Mouse (Mus musculus): ENCODE results near the gene Rasl10b. TPM values are rescaled to one million over a fixed set of nuclear protein-coding genes. Genes with fewer than 3 reads are reported as not detected.

Gene Rasl10b
- polyA plus RNA-seq, 1 experiment from 2014 or later, result 4.6 TPM

DNA sequence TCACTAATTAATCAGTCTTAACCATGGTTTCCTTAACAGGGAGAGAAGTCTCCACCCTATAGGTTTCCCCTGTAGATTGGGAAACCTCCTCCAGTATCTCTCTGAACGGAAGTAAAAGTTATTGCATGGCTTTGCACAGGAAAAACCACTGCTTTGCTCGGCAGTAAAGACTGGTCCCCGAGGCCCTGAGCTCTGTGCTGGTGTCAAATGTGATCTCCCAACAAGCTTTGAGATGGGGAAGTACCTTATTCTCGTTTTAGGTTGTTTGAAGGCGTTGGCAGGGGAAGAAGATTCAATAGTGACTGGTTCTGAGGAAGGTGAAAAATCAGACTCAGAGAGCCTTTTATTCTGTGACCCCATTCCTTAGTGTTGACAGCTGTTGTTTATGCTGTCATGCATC, 10.2 kb upstream of the Rasl10b start:
- H3K36me3 ChIP-seq (ENCODE audit: control insufficient read depth, insufficient read depth, low read length), result peaks cover 12% of the 10 kb centered on the region
- DNase-seq (ENCODE audit: low spot score, missing footprints), result no peak
- ATAC-seq (ENCODE audit: low FRiP score), result no peak
- H3K9ac ChIP-seq (ENCODE audit: low read length), result no peak overlapping the region
- no peak overlapping the region for H3K27ac ChIP-seq (ENCODE audit: low read depth, low read length)
- no peaks in the 10 kb centered on the region for H3K27me3 ChIP-seq (ENCODE audit: control insufficient read depth, insufficient read depth, low read length)
- WGBS, result 85% methylated on average over 5 of the region's 5 CpGs
- H3K4me1 ChIP-seq (ENCODE audit: control insufficient read depth, insufficient read depth, low read length), result peaks cover 11% of the 10 kb centered on the region
- no peak overlapping the region for H3K4me2 ChIP-seq
- no peaks in the 10 kb centered on the region for H3K9me3 ChIP-seq (ENCODE audit: control insufficient read depth, low read length)
- H3K4me3 ChIP-seq (ENCODE audit: low read depth, low read length), result no peak overlapping the region

- no peaks in the 10 kb centered on the region for H3K9me3 ChIP-seq (ENCODE audit: control insufficient read depth, low read length)
- peaks cover 4% of the 10 kb centered on the region; the same call in 1 of the 2 replicates for H3K36me3 ChIP-seq (ENCODE audit: control insufficient read depth, insufficient read depth, low read length)
- no peak overlapping the region for H3K4me2 ChIP-seq
- no peak overlapping the region for H3K27ac ChIP-seq (ENCODE audit: low read depth, low read length)
- DNase-seq (ENCODE audit: low spot score, missing footprints) (no peak), ATAC-seq (ENCODE audit: low FRiP score) (no peak)
- WGBS, result 81% methylated on average over 7 of the region's 7 CpGs
- H3K9ac ChIP-seq (ENCODE audit: low read length), result no peak overlapping the region
- no peak overlapping the region for H3K4me3 ChIP-seq (ENCODE audit: low read depth, low read length)
- H3K4me1 ChIP-seq (ENCODE audit: control insufficient read depth, insufficient read depth, low read length), result no peaks in the 10 kb centered on the region
- H3K27me3 ChIP-seq (ENCODE audit: control insufficient read depth, insufficient read depth, low read length), result no peaks in the 10 kb centered on the region
Measured at GRCm38 (mm10) chr11:83403787-83404186, 5.2 kb upstream of the Rasl10b start.

GRCm38 (mm10) chr11:83406391-83406790, 2.5 kb upstream of the Rasl10b start:
- peaks cover 9% of the 10 kb centered on the region for H3K4me1 ChIP-seq (ENCODE audit: control insufficient read depth, insufficient read depth, low read length)
- no peak overlapping the region for H3K4me3 ChIP-seq (ENCODE audit: low read depth, low read length)
- WGBS, result 66% methylated on average over 3 of the region's 3 CpGs
- no peak overlapping the region for H3K9ac ChIP-seq (ENCODE audit: low read length)
- DNase-seq (ENCODE audit: low spot score, missing footprints) (no peak), ATAC-seq (ENCODE audit: low FRiP score) (no peak)
- H3K27me3 ChIP-seq (ENCODE audit: control insufficient read depth, insufficient read depth, low read length), result no peaks in the 10 kb centered on the region
- no peak overlapping the region for H3K4me2 ChIP-seq
- H3K36me3 ChIP-seq (ENCODE audit: control insufficient read depth, insufficient read depth, low read length), result no peaks in the 10 kb centered on the region
- no peak overlapping the region for H3K27ac ChIP-seq (ENCODE audit: low read depth, low read length)
- H3K9me3 ChIP-seq (ENCODE audit: control insufficient read depth, low read length), result no peaks in the 10 kb centered on the region

DNA sequence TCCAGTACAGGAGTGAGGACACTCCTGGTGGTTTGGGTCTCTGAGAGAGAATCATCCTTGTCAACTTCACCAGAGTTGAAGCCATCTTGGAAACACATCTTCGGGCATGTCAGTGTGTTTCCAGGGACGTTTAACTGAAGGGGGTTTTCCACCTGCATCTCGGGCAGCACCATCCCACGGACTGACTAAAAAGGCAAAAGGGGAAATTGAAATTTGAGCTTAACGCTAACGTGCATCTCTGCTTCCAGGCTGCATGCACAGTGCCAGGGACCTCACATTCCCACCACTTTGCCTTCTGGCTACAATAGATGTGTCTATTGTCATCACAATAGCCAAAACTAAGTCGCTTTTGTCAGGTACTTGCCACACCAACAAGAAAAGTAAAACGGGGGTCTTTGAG, 695 bp upstream of the Rasl10b start:
- 53% methylated on average over 8 of the region's 8 CpGs for WGBS
- no peak overlapping the region for H3K4me2 ChIP-seq
- H3K4me1 ChIP-seq (ENCODE audit: control insufficient read depth, insufficient read depth, low read length), result peaks cover 9% of the 10 kb centered on the region
- no peak overlapping the region for H3K4me3 ChIP-seq (ENCODE audit: low read depth, low read length)
- no peak overlapping the region for H3K9ac ChIP-seq (ENCODE audit: low read length)
- no peaks in the 10 kb centered on the region for H3K9me3 ChIP-seq (ENCODE audit: control insufficient read depth, low read length)
- no peak for ATAC-seq (ENCODE audit: low FRiP score)
- no peaks in the 10 kb centered on the region for H3K27me3 ChIP-seq (ENCODE audit: control insufficient read depth, insufficient read depth, low read length)
- no peak overlapping the region for H3K27ac ChIP-seq (ENCODE audit: low read depth, low read length)
- DNase-seq (ENCODE audit: low spot score, missing footprints), result no peak
- H3K36me3 ChIP-seq (ENCODE audit: control insufficient read depth, insufficient read depth, low read length), result no peaks in the 10 kb centered on the region

DNA sequence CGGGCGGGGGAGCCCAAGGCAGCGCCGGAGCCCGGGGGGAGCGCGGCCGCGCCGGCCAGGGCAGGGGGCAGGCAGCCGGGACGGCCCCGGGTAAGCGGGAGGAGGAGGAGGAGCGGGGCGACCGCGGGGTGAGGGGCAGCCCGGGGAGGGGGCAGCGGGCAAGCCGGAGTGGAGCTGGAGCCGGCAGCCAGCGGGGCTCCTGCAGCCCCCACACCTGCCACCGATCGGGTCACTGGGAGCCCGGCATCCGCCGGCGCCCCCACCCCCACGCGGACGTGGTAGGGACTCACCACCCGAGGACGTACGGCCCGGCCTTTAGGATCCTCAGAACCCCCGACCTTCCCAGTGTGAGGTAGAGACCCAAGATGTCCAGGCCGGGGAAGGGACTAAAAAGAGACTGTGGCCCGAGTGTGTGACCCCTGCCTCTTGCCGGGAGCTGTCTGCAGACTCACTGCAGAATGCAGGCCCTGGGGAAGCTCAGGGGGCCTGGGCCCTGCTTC, 905 bp downstream of the Rasl10b start:
- ATAC-seq (ENCODE audit: low FRiP score) (peak; percentile 70), DNase-seq (ENCODE audit: low spot score, missing footprints) (peak; percentile 93)
- WGBS, result under 1% methylated on average over 30 of the region's 40 CpGs
- peaks cover 9% of the 10 kb centered on the region for H3K4me1 ChIP-seq (ENCODE audit: control insufficient read depth, insufficient read depth, low read length)
- peak overlapping the region; percentile 87 for H3K4me3 ChIP-seq (ENCODE audit: low read depth, low read length)
- no peaks in the 10 kb centered on the region for H3K9me3 ChIP-seq (ENCODE audit: control insufficient read depth, low read length)
- peak overlapping the region; percentile 65 for H3K4me2 ChIP-seq
- no peaks in the 10 kb centered on the region for H3K36me3 ChIP-seq (ENCODE audit: control insufficient read depth, insufficient read depth, low read length)
- peak overlapping the region; percentile 84 for H3K9ac ChIP-seq (ENCODE audit: low read length)
- no peak overlapping the region for H3K27ac ChIP-seq (ENCODE audit: low read depth, low read length)
- no peaks in the 10 kb centered on the region for H3K27me3 ChIP-seq (ENCODE audit: control insufficient read depth, insufficient read depth, low read length)

GRCm38 (mm10) chr11:83410510-83410909, 1.6 kb downstream of the Rasl10b start:
- H3K9me3 ChIP-seq (ENCODE audit: control insufficient read depth, low read length), result no peaks in the 10 kb centered on the region
- no peak overlapping the region for H3K27ac ChIP-seq (ENCODE audit: low read depth, low read length)

DNA sequence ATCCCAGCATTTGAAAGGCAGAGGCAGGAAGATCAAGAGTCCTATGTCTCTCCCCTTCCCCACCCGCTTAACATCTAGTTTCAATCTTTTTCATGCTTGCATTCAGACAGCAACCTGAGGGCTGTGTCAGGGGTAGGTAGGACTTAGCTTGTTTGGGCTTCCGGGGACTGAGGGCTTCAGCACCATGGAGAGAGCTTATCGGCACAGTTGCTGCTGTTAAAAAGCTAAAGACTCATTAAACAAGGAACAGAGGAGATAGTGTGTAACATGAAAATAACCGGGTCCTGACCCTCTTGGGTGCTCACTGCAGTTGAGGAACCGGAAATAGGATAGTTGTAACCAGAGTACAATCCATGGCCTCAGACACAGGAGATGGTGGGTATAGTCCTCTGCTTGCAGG, 8.1 kb downstream of the Rasl10b start:
- ATAC-seq (ENCODE audit: low FRiP score) (no peak), DNase-seq (ENCODE audit: low spot score, missing footprints) (peak; percentile 91)
- 18% methylated on average over 5 of the region's 5 CpGs for WGBS
- Histone ChIP-seq H3K4me3 (ENCODE audit: low read depth, low read length) (no peak overlapping the region), H3K36me3 (ENCODE audit: control insufficient read depth, insufficient read depth, low read length) (no peaks in the 10 kb centered on the region), H3K4me2 (no peak overlapping the region), H3K4me1 (ENCODE audit: control insufficient read depth, insufficient read depth, low read length) (no peaks in the 10 kb centered on the region), H3K27me3 (ENCODE audit: control insufficient read depth, insufficient read depth, low read length) (peaks cover 27% of the 10 kb centered on the region), H3K9ac (ENCODE audit: low read length) (no peak overlapping the region), H3K27ac (ENCODE audit: low read depth, low read length) (no peak overlapping the region), H3K9me3 (ENCODE audit: control insufficient read depth, low read length) (no peaks in the 10 kb centered on the region)

More at GRCm38 (mm10) chr11:83410510-83410909, 1.6 kb downstream of the Rasl10b start:
- H3K36me3 ChIP-seq (ENCODE audit: control insufficient read depth, insufficient read depth, low read length), result no peaks in the 10 kb centered on the region
- no peak for DNase-seq (ENCODE audit: low spot score, missing footprints)
- WGBS, result 26% methylated on average over 6 of the region's 6 CpGs
- peak overlapping the region; percentile 84; the same call in 1 of the 2 replicates for H3K9ac ChIP-seq (ENCODE audit: low read length)
- no peak for ATAC-seq (ENCODE audit: low FRiP score)
- no peaks in the 10 kb centered on the region for H3K27me3 ChIP-seq (ENCODE audit: control insufficient read depth, insufficient read depth, low read length)
- H3K4me2 ChIP-seq, result peak overlapping the region; percentile 65
- H3K4me1 ChIP-seq (ENCODE audit: control insufficient read depth, insufficient read depth, low read length), result peaks cover 9% of the 10 kb centered on the region
- H3K4me3 ChIP-seq (ENCODE audit: low read depth, low read length), result peak overlapping the region; percentile 87

GRCm38 (mm10) chr11:83417708-83418107, 8.8 kb downstream of the Rasl10b start:
- Histone ChIP-seq H3K36me3 (ENCODE audit: control insufficient read depth, insufficient read depth, low read length) (no peaks in the 10 kb centered on the region), H3K4me2 (no peak overlapping the region), H3K4me3 (ENCODE audit: low read depth, low read length) (no peak overlapping the region), H3K9me3 (ENCODE audit: control insufficient read depth, low read length) (no peaks in the 10 kb centered on the region), H3K27ac (ENCODE audit: low read depth, low read length) (no peak overlapping the region), H3K27me3 (ENCODE audit: control insufficient read depth, insufficient read depth, low read length) (peaks cover 27% of the 10 kb centered on the region), H3K9ac (ENCODE audit: low read length) (no peak overlapping the region), H3K4me1 (ENCODE audit: control insufficient read depth, insufficient read depth, low read length) (no peaks in the 10 kb centered on the region)
- no peak for ATAC-seq (ENCODE audit: low FRiP score)
- 85% methylated on average over 7 of the region's 7 CpGs for WGBS
- DNase-seq (ENCODE audit: low spot score, missing footprints), result no peak

DNA sequence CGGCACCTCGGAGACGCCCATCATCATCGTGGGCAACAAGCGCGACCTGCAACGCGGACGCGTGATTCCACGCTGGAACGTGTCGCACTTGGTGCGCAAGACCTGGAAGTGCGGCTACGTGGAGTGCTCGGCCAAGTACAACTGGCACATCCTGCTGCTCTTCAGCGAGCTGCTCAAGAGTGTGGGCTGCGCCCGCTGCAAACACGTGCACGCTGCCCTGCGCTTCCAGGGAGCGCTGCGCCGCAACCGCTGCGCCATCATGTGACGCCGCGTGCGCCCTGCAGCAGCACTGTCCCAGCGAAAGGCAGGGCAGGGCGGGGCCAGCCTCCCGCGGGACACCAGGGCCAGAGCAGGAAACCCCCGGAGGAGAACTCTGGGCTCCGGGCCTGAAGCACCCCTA, 9.6 kb downstream of the Rasl10b start:
- peaks cover 27% of the 10 kb centered on the region for H3K27me3 ChIP-seq (ENCODE audit: control insufficient read depth, insufficient read depth, low read length)
- no peak overlapping the region for H3K27ac ChIP-seq (ENCODE audit: low read depth, low read length)
- no peaks in the 10 kb centered on the region for H3K36me3 ChIP-seq (ENCODE audit: control insufficient read depth, insufficient read depth, low read length)
- H3K4me2 ChIP-seq, result peak overlapping the region; percentile 19
- no peak overlapping the region for H3K4me3 ChIP-seq (ENCODE audit: low read depth, low read length)
- H3K9ac ChIP-seq (ENCODE audit: low read length), result no peak overlapping the region
- 6% methylated on average over 38 of the region's 38 CpGs for WGBS
- no peaks in the 10 kb centered on the region for H3K9me3 ChIP-seq (ENCODE audit: control insufficient read depth, low read length)
- no peaks in the 10 kb centered on the region for H3K4me1 ChIP-seq (ENCODE audit: control insufficient read depth, insufficient read depth, low read length)
- DNase-seq (ENCODE audit: low spot score, missing footprints), result no peak
- peak; percentile 58; the same call in 1 of the 2 replicates for ATAC-seq (ENCODE audit: low FRiP score)

All from midbrain, embryonic 11.5 days (tissue).